Mouse (Mus musculus): ENCODE results near the gene Slc25a26.

DNA sequence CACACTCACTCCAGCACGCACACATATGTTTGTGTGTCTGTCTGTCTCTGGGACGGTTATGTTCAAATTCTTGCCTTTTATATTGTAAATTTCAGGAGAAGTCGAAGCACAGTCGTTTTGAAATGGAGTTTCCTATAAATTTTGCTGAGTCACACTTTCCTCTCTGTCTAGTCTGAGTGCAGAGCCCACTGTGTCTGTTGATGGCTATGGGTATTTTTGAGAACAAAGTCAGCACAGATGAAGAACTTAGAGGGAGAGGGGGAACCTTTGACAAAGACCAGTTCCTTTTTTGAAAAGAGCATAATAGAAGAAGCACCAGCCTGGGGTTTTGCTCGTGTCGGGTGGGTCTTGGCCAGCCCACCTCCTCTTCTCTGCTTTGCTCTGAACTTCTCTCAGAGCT, 9.1 kb downstream of the Slc25a26 start:
- no peak for TF ChIP-seq CTCF (IDR thresholded peaks at IDR 0.05)
- TF ChIP-seq EP300 (IDR thresholded peaks at IDR 0.05), result no peak
